Mouse (Mus musculus) gastrocnemius, postnatal 10 days (tissue): Measurements from ENCODE around the gene Scgb2b24. TPM values are rescaled to one million over a fixed set of nuclear protein-coding genes. Genes with fewer than 3 reads are reported as not detected.

Experiments
- DNase-seq: peaks from one replicate; pipeline ENCODE4 v3.0.0; 2021; ENCODE audit warnings: mixed read lengths
- long read RNA-seq, 2 experiments: library from polyadenylated mRNA; stranded (forward); transcript quantifications; one replicate each; pipeline ENCODE4 v2.0.0; 2021
- total RNA-seq, 2 experiments: library from RNA; stranded (reverse); gene quantifications; 2 replicates each; pipeline ENCODE4 v1.2.3; 2021

Gene Scgb2b24
- total RNA-seq: not detected
- long read RNA-seq, experiment 1: 0 reads
- long read RNA-seq, experiment 2: 0 reads

DNA sequence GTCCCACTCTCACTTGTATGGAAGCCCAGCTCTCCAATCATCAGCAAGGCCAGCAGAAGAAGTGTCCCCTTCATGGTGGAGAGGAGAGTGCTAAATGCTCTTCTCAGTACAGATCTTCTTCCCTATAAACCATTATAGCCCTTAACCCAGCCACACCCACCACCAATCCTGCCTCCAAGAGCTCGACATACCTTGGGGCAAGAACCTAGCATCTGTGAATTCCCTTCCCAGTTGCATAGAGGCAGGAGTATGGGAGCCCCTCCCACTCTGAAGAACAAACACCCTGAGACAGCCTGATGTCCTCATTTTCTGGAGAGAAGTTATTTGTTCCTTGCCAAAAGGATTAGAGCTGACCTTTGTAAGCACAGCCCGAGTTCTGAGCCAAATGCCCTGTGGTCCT is at the start of gene Scgb2b24:
Gene Scgb2b24, minus strand, starts transcription at position 101 of the 400 bp plus-strand sequence.
- DNase-seq: no peak

DNA sequence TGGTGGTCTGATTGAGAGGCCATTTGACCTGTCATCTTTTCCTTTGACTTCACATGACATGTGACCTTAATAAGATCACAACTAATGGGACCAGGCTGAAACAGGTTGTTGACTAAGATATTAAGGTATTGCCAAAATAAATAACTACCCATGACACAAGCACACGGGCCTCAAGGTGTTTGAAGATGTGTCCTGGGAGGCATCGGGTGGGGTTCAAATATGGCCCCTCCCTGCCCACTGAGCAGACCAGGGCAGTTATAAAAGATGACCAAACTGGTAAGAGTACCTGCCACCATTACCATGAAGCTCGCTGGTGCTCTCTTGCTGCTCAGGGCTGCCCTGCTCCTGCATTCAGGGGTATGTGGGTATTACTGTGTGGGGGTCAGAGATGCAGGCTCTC is 4.4 kb upstream of the Scgb2b24 start, which contains the start of gene Scgb1b24:
Gene Scgb1b24, plus strand, starts transcription at position 301 of the 400 bp plus-strand sequence.
- no peak for DNase-seq

DNA sequence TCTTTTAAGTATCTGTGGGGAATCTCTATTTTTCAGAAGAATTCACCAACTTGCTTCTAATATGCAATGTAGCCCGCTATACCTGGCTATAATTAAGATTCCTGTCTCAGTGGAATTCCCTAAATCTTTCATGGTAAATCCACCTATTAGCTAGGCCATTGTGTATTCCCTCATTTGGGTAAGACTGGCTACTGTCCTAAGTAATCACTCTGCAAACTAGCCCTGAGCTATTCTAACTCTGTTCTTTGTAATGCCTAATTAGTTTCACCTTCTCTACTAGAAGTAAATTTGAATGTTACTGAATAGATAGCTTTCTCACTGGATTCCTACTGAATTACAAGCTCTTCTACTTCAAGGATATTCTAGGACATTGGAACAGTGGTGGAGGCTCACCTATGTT is 49.2 kb downstream of the Scgb2b24 start:
- DNase-seq: no peak

Other genes starting within 250 kb of the Scgb2b24 start
- gene Scgb2b21, start 218.9 kb downstream of the Scgb2b24 start, total RNA-seq: not detected
- not detected for gene Scgb1b24, start 4.5 kb upstream of the Scgb2b24 start, total RNA-seq
- gene Scgb2b26, start 205.7 kb upstream of the Scgb2b24 start, total RNA-seq: not detected